Mouse (Mus musculus) liver, adult 2 months (tissue): ENCODE results near the gene Prox2. TPM values are rescaled to one million over a fixed set of nuclear protein-coding genes. Genes with fewer than 3 reads are reported as not detected.
A peak's percentile ranks its signal among the peaks of the same experiment; 100 is the strongest.

ENCODE experiments used
- DNase-seq: peaks from one replicate; pipeline ENCODE4 v3.0.0-alpha.2; 2011; ENCODE audit warnings: low read depth, low spot score; ENCODE audit errors: extremely low read depth
- H3K27ac ChIP-seq: fragments of 200-500 bp; replicated peaks from 2 replicates; pipeline ENCODE4 v1.5.1; 2012; ENCODE audit warnings: low read depth, mild to moderate bottlenecking, control low read depth, inconsistent platforms, low read length; ENCODE audit not compliant: insufficient read depth
- H3K27me3 ChIP-seq: fragments of 200-500 bp; 2 replicates; pipeline ENCODE4 v1.6.1; 2012; ENCODE audit warnings: mild to moderate bottlenecking, moderate library complexity, low read length, inconsistent platforms; ENCODE audit not compliant: control insufficient read depth, insufficient read depth
- H3K36me3 ChIP-seq: fragments of 200-500 bp; 2 replicates; pipeline ENCODE4 v1.6.1; 2012; ENCODE audit warnings: low read length, inconsistent platforms; ENCODE audit not compliant: control insufficient read depth, insufficient read depth
- H3K4me1 ChIP-seq: fragments of 200-500 bp; 2 replicates; pipeline ENCODE4 v1.6.1; 2011; ENCODE audit warnings: low read length; ENCODE audit not compliant: control insufficient read depth, insufficient read depth
- H3K4me3 ChIP-seq: fragments of 200-500 bp; 2 replicates; pipeline ENCODE4 v1.5.1; 2011; ENCODE audit warnings: low read depth, mild to moderate bottlenecking, control low read depth, low read length, moderate library complexity; ENCODE audit not compliant: insufficient read depth
- H3K79me2 ChIP-seq: fragments of 200-500 bp; 2 replicates; pipeline ENCODE4 v1.6.1; 2012; ENCODE audit warnings: inconsistent platforms, mild to moderate bottlenecking, low read length, moderate library complexity; ENCODE audit not compliant: control insufficient read depth, insufficient read depth
- H3K9ac ChIP-seq: fragments of 200-500 bp; 2 replicates; pipeline ENCODE4 v1.6.1; 2012; ENCODE audit warnings: low read depth, mild to moderate bottlenecking, control low read depth, inconsistent platforms, low read length
- CTCF ChIP-seq: fragments of 200-500 bp; IDR thresholded peaks from 2 replicates; pipeline ENCODE4 v1.5.1; 2011; ENCODE audit warnings: low read depth, low read length, control low read depth
- POLR2A ChIP-seq: fragments of 200-500 bp; IDR thresholded peaks from 2 replicates; pipeline ENCODE4 v1.6.1; 2011; ENCODE audit warnings: low read length, control low read depth; ENCODE audit not compliant: insufficient read depth; ENCODE audit errors: extremely low read depth
- WGBS: fragments of 180-500 bp; shearing (Covaris S2); methylation state at CpG from one replicate; pipeline ENCODE4 v1.1.7; 2018; 5-methylcytosine and 5-hydroxymethylcytosine counted together
- polyA plus RNA-seq: library from polyadenylated mRNA; depleted of rRNA; stranded (reverse); fragments of >200 nt; gene quantifications from 2 replicates; pipeline ENCODE4 v1.2.3, GENCODE M21; 2012
- total RNA-seq: library from RNA; depleted of rRNA; stranded (reverse); fragments of >200 nt; gene quantifications from 2 replicates; pipeline ENCODE4 v1.2.3, GENCODE M21; 2014

The Prox2 gene
- total and polyA plus RNA-seq, 2 experiments = 1.5 to 1.8 TPM

- H3K27me3 ChIP-seq = no peaks in the 10 kb centered on the region
- H3K4me3 ChIP-seq = no peak overlapping the region
- H3K79me2 ChIP-seq = no peaks in the 10 kb centered on the region; the same call in 1 of the 2 replicates
- peaks cover 3% of the 10 kb centered on the region; the same call in 1 of the 2 replicates for H3K4me1 ChIP-seq
- no peaks in the 10 kb centered on the region for H3K36me3 ChIP-seq
- DNase-seq = peak; percentile 92
- peak overlapping the region; percentile 53 for H3K27ac ChIP-seq
- peak overlapping the region; percentile 18; the same call in 1 of the 2 replicates for H3K9ac ChIP-seq
- TF ChIP-seq CTCF (no peak), POLR2A (no peak)
- 30% methylated on average over 8 of the region's 8 CpGs for WGBS
Measured at GRCm38 (mm10) chr12:85104789-85105188, 5.8 kb downstream of the Prox2 start.

GRCm38 (mm10) chr12:85103096-85103495 is 7.5 kb downstream of the Prox2 start:
- Histone ChIP-seq H3K36me3 (no peaks in the 10 kb centered on the region), H3K4me3 (no peak overlapping the region), H3K9ac (no peak overlapping the region), H3K4me1 (peaks cover 3% of the 10 kb centered on the region; the same call in 1 of the 2 replicates), H3K79me2 (no peaks in the 10 kb centered on the region), H3K27me3 (no peaks in the 10 kb centered on the region), H3K27ac (no peak overlapping the region)
- 64% methylated on average over 8 of the region's 8 CpGs for WGBS
- peak; percentile 39 for DNase-seq
- TF ChIP-seq CTCF = no peak

DNA sequence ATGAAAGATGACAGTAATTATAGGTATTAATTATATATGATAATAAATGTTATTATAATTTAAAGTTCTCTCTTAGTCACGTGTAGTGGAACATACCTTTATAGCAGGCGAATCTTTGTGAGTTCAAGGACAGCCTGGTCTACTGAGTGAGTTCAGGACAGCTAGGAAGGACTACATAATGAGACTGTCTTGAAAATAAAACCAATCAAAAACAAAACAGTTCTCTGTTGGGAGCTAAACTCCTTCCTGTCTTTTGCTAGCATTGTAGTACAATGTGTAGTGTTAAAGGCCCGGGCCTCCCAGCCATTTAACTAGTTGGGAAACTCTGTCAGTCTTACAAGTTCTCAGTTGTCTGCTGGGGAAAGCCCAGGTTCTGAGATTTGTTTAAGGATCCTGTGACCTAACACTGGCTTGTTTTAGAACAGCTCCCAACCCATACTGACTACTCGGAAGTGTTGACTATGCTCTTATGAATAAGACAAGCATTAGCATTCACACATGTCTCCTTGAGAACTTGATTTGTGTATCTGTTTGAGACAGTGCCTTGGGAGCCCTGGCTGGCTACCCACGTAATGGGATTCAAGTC is 8.9 kb downstream of the Prox2 start:
- H3K79me2 ChIP-seq = no peaks in the 10 kb centered on the region
- no peaks in the 10 kb centered on the region for H3K27me3 ChIP-seq
- H3K36me3 ChIP-seq = no peaks in the 10 kb centered on the region
- H3K4me1 ChIP-seq = peaks cover 3% of the 10 kb centered on the region; the same call in 1 of the 2 replicates
- no peak overlapping the region for H3K9ac ChIP-seq
- H3K4me3 ChIP-seq = no peak overlapping the region
- no peak for DNase-seq
- H3K27ac ChIP-seq = no peak overlapping the region
- WGBS = 92% methylated on average over 5 of the region's 5 CpGs
- no peak for TF ChIP-seq POLR2A
- no peak for TF ChIP-seq CTCF

DNA sequence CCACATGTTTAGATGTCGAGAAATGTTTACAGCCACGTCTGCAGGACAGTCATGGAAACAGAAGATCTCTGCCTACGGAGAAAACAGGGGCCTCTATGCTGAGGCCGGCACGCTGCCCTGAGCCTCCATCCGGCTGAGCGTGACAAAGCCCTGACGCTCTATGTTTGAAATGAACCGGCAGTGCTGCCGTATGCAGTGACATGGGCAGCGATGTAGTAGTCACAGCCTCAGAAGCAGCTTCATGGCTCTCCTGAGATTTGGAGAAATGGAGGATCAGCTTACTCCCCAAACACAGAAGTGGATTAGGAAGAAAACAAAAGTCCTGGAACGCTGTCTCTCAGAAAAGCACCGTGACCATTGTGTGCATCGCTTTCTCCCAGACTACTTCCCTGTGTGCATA is 9.6 kb downstream of the Prox2 start:
- DNase-seq = no peak
- Histone ChIP-seq H3K27me3 (no peaks in the 10 kb centered on the region), H3K27ac (no peak overlapping the region), H3K4me1 (peaks cover 3% of the 10 kb centered on the region; the same call in 1 of the 2 replicates), H3K4me3 (no peak overlapping the region), H3K79me2 (no peaks in the 10 kb centered on the region), H3K36me3 (no peaks in the 10 kb centered on the region), H3K9ac (no peak overlapping the region)
- 88% methylated on average over 14 of the region's 14 CpGs for WGBS
- TF ChIP-seq CTCF (no peak), POLR2A (no peak)

- Histone ChIP-seq H3K4me1 (no peaks in the 10 kb centered on the region), H3K27ac (no peak overlapping the region), H3K79me2 (no peaks in the 10 kb centered on the region), H3K36me3 (no peaks in the 10 kb centered on the region), H3K9ac (no peak overlapping the region), H3K4me3 (no peak overlapping the region), H3K27me3 (no peaks in the 10 kb centered on the region)
- no peak for DNase-seq
- TF ChIP-seq CTCF (no peak), POLR2A (no peak)
- WGBS = 89% methylated on average over 7 of the region's 7 CpGs
Measured at GRCm38 (mm10) chr12:85095859-85096258, 14.7 kb downstream of the Prox2 start.

DNA sequence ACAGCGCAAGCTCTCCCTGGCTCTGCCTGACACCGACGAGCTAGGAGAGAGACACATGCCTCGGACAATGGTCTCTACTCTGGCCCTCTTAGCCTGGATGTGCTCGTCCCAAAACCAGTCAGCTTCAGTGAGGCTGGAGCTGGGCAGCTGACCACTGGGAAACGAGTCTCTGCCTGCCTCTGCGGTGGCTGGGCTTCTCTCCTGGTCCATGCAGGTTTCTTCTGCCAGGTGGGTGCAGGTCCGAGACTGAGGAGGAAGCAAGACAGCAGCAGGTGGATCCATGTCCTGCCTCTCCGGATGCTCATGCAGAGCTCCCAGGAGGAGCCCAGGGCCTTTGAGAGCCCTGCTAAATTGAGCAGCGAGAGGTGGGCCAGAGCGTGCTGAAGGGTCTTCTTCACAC is 15.4 kb downstream of the Prox2 start:
- Histone ChIP-seq H3K27me3 (no peaks in the 10 kb centered on the region), H3K27ac (no peak overlapping the region), H3K4me1 (no peaks in the 10 kb centered on the region), H3K4me3 (no peak overlapping the region), H3K36me3 (no peaks in the 10 kb centered on the region), H3K79me2 (no peaks in the 10 kb centered on the region), H3K9ac (no peak overlapping the region)
- TF ChIP-seq CTCF (no peak), POLR2A (no peak)
- WGBS = 86% methylated on average over 11 of the region's 11 CpGs
- DNase-seq = no peak
